Mouse (Mus musculus): ENCODE measurements around the gene Car4. TPM values are rescaled to one million over a fixed set of nuclear protein-coding genes. Genes with fewer than 3 reads are reported as not detected.

Car4 gene
- polyA plus RNA-seq (2012; rRNA removed; ENCODE audit: low replicate concordance) = 14.0 and 57.7 TPM in 2 replicates

GRCm38 (mm10) chr11:84957591-84958270, at the start of gene Car4:
TSS of gene Car4 (plus strand) at chr11:84957786.

DNA sequence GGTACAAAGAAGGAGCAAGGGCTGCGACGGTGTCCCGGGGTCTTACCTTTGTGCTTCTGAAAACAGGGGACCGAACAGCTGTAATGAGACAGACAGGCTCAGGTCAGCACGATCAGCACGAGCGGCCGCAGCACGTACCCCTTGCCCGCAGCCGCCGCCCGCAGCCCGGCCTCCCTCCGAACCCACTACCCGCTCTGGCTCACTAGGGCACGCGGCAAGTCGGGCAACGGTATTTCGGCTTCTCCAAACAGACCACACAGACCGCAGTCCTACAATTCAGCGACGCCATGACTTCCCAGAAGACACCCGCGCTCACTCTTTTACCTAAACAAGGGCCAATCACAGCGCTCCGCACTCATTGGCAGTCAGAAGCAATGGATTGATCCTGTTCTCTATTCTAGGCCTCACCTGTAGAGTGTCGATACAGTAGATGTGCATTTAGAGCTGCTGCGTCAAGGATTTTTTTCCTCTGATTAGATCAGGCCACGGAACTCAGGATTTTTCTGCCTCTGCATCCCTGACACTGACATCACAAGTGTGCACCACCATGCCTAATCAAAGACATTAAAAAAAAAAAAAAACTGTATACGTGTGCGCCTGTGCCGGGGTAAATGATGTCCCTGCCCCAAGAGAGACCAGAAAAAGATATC, 41.4 kb upstream of the Car4 start, which contains the start of gene Znhit3:
TSS of gene Znhit3 (minus strand) at position 314 of the 650 bp plus-strand sequence.

Other genes starting within 250 kb of the Car4 start
- gene Mrm1, start 138.3 kb upstream of the Car4 start, polyA plus RNA-seq (2012; rRNA removed; ENCODE audit: low replicate concordance) = 9.5 and 14.0 TPM in 2 replicates
- 406 and 728 TPM in 2 replicates for gene Dhrs11, start 128.8 kb upstream of the Car4 start, polyA plus RNA-seq (2012; rRNA removed; ENCODE audit: low replicate concordance)
- 5.5 and 13.4 TPM in 2 replicates for gene Ggnbp2, start 87.0 kb upstream of the Car4 start, polyA plus RNA-seq (2012; rRNA removed; ENCODE audit: low replicate concordance)
- 8.7 and 17.0 TPM in 2 replicates for gene Myo19, start 77.6 kb upstream of the Car4 start, polyA plus RNA-seq (2012; rRNA removed; ENCODE audit: low replicate concordance)
- 0.64 and 0.89 TPM in 2 replicates for gene Pigw, start 77.5 kb upstream of the Car4 start, polyA plus RNA-seq (2012; rRNA removed; ENCODE audit: low replicate concordance)
- 2.6 and 4.2 TPM in 2 replicates for gene Znhit3, start 41.4 kb upstream of the Car4 start, polyA plus RNA-seq (2012; rRNA removed; ENCODE audit: low replicate concordance)
- gene Usp32, start 182.4 kb downstream of the Car4 start, polyA plus RNA-seq (2012; rRNA removed; ENCODE audit: low replicate concordance) = 0.55 and 0.61 TPM in 2 replicates
- gene 1700125H20Rik, start 212.6 kb downstream of the Car4 start, polyA plus RNA-seq (2012; rRNA removed; ENCODE audit: low replicate concordance) = not detected in 2 replicates

All from duodenum, adult 2 months (tissue).